Mouse (Mus musculus): ENCODE results near the gene Hoxd12. TPM values are rescaled to one million over a fixed set of nuclear protein-coding genes. Genes with fewer than 3 reads are reported as not detected.

Gene Hoxd12
- polyA plus RNA-seq, 1 experiment: 3.7 TPM

DNA sequence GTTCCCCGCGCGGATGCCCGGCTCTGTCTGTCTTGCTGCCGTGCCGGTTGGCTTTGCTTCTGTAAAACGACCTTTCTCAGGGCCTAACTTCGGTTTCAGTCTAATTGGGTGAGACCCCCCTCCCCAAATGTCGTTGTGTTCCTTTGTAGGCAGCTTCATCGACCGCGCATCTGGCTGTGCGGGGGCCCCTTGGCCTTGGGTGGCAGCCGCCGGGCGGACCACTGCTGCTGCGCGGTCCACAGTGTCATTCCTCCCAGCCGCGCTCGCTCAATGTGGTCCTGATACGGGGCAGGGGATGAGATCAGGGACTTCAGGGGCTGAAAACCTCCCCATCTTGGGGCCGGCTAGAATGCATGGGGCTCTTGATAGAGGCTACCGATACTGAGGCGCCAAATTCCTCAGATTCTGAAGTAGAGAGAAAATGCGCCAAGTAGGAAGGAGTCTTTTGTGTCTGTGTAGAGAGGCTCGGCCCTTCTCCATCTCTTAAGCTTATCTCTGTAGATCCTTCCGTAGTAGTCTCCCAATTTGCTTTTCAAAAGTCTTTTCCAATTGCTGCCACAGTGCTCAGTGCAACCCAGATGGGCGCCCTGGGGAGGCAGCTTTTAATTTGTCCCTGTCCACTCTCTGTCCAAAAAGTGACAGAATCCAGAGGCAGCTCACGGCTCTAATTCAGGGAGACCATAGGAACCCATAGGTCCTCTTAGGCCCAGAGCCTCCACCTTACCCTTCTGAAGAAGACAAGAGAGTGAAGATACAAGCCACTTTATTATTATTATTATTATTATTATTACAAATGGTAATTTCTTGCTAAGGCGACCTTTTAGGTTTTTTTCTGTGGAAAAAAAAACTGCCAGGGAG, 13.1 kb downstream of the Hoxd12 start:
- no peaks in the 10 kb centered on the region for H3K4me1 ChIP-seq (ENCODE audit: control insufficient read depth, insufficient read depth, low read length)
- H3K27ac ChIP-seq (ENCODE audit: insufficient read depth, low read length): peak overlapping the region; percentile 35
- peak overlapping the region; percentile 28 for H3K4me3 ChIP-seq (ENCODE audit: insufficient read depth, low read length)
- no peak for TF ChIP-seq POLR2A (IDR thresholded peaks at IDR 0.05; ENCODE audit: low read depth, low read length)
- TF ChIP-seq CTCF (IDR thresholded peaks at IDR 0.05; ENCODE audit: borderline replicate concordance, insufficient read depth, low read length): no peak

- Histone ChIP-seq H3K27ac (ENCODE audit: insufficient read depth, low read length) (no peak overlapping the region), H3K4me1 (ENCODE audit: control insufficient read depth, insufficient read depth, low read length) (no peaks in the 10 kb centered on the region), H3K4me3 (ENCODE audit: insufficient read depth, low read length) (no peak overlapping the region)
- TF ChIP-seq CTCF (IDR thresholded peaks at IDR 0.05; ENCODE audit: borderline replicate concordance, insufficient read depth, low read length) (no peak), POLR2A (IDR thresholded peaks at IDR 0.05; ENCODE audit: low read depth, low read length) (no peak)
These were observed 14.2 kb downstream of the Hoxd12 start for GRCm38 (mm10) chr2:74688795-74689573.

- Histone ChIP-seq H3K4me3 (ENCODE audit: insufficient read depth, low read length) (peak overlapping the region; percentile 5), H3K27ac (ENCODE audit: insufficient read depth, low read length) (peak overlapping the region; percentile 42; the same call in 1 of the 2 replicates), H3K4me1 (ENCODE audit: control insufficient read depth, insufficient read depth, low read length) (no peaks in the 10 kb centered on the region)
- TF ChIP-seq POLR2A (IDR thresholded peaks at IDR 0.05; ENCODE audit: low read depth, low read length) (no peak), CTCF (IDR thresholded peaks at IDR 0.05; ENCODE audit: borderline replicate concordance, insufficient read depth, low read length) (no peak)
These were observed 14.9 kb downstream of the Hoxd12 start for GRCm38 (mm10) chr2:74689574-74690337.

DNA sequence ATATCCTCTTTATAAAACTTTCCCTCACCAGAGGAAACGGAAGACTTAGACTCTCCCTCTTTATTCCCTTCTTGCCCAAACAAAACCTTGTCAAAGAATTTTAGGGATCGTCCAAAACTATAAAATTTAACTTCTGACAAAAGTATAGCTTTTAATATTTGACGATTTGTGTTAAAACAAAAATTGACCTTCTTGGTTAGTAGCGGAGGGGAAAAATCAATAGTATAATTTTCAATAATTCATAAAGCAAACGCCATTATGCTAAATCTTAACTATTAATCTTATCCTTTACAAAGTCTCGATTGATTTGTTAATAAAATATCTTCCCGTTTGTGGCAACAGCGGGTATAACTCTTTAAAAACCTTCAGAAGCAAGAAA, 15.5 kb downstream of the Hoxd12 start:
- H3K4me3 ChIP-seq (ENCODE audit: insufficient read depth, low read length): no peak overlapping the region; the same call in 1 of the 2 replicates
- H3K27ac ChIP-seq (ENCODE audit: insufficient read depth, low read length): 0 out of 2 replicates have a peak overlapping the region, but pooled peaks have one; percentile 42
- H3K4me1 ChIP-seq (ENCODE audit: control insufficient read depth, insufficient read depth, low read length): no peaks in the 10 kb centered on the region
- TF ChIP-seq CTCF (IDR thresholded peaks at IDR 0.05; ENCODE audit: borderline replicate concordance, insufficient read depth, low read length): no peak
- no peak for TF ChIP-seq POLR2A (IDR thresholded peaks at IDR 0.05; ENCODE audit: low read depth, low read length)

GRCm38 (mm10) chr2:74691022-74691951, 16.5 kb downstream of the Hoxd12 start, which contains the start of gene Hoxd10:
Hoxd10 (plus strand) TSS chr2:74691924.
- peak within 1 kb of the TSS; percentile 33 for H3K4me3 ChIP-seq (ENCODE audit: insufficient read depth, low read length)
- no peaks in the 10 kb centered on the region for H3K4me1 ChIP-seq (ENCODE audit: control insufficient read depth, insufficient read depth, low read length)
- TF ChIP-seq CTCF (IDR thresholded peaks at IDR 0.05; ENCODE audit: borderline replicate concordance, insufficient read depth, low read length) (peak; percentile 43; the same call in 1 of the 2 replicates), POLR2A (IDR thresholded peaks at IDR 0.05; ENCODE audit: low read depth, low read length) (peak; percentile 19; the same call in 1 of the 2 replicates)
- H3K27ac ChIP-seq (ENCODE audit: insufficient read depth, low read length): no peak within 1 kb of the TSS

DNA sequence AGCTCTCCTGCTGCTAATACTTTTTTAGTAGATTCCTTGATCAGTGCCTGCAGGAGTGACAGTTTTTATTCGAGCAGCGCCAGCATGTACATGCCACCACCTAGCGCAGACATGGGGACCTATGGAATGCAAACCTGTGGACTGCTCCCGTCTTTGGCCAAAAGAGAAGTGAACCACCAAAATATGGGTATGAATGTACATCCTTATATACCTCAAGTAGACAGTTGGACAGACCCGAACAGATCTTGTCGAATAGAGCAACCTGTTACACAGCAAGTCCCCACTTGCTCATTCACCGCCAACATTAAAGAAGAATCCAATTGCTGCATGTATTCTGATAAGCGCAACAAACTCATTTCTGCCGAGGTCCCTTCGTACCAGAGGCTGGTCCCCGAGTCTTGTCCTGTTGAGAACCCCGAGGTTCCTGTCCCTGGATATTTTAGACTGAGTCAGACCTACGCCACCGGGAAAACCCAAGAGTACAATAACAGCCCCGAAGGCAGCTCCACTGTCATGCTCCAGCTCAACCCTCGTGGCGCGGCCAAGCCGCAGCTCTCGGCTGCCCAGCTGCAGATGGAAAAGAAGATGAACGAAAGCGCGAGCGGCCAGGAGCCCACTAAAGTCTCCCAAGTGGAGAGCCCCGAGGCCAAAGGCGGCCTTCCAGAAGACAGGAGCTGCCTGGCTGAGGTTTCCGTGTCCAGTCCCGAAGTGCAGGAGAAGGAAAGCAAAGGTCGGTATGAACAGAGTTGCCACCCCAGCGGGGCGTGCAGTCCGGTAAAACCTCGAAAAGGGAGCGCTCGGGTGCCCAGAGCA, 17.4 kb downstream of the Hoxd12 start:
- no peaks in the 10 kb centered on the region for H3K4me1 ChIP-seq (ENCODE audit: control insufficient read depth, insufficient read depth, low read length)

GRCm38 (mm10) chr2:74692808-74693431, 18.1 kb downstream of the Hoxd12 start:
- Histone ChIP-seq H3K4me1 (ENCODE audit: control insufficient read depth, insufficient read depth, low read length) (no peaks in the 10 kb centered on the region), H3K4me3 (ENCODE audit: insufficient read depth, low read length) (peak overlapping the region; percentile 12), H3K27ac (ENCODE audit: insufficient read depth, low read length) (no peak overlapping the region)
- TF ChIP-seq CTCF (IDR thresholded peaks at IDR 0.05; ENCODE audit: borderline replicate concordance, insufficient read depth, low read length) (no peak), POLR2A (IDR thresholded peaks at IDR 0.05; ENCODE audit: low read depth, low read length) (no peak)

More for the DNA sequence above, 17.4 kb downstream of the Hoxd12 start:
- no peak overlapping the region for H3K27ac ChIP-seq (ENCODE audit: insufficient read depth, low read length)
- H3K4me3 ChIP-seq (ENCODE audit: insufficient read depth, low read length): peak overlapping the region; percentile 12
- TF ChIP-seq CTCF (IDR thresholded peaks at IDR 0.05; ENCODE audit: borderline replicate concordance, insufficient read depth, low read length): no peak
- 0 out of 2 replicates have a peak, but pooled peaks have one; percentile 1 for TF ChIP-seq POLR2A (IDR thresholded peaks at IDR 0.05; ENCODE audit: low read depth, low read length)
